Mouse (Mus musculus) spleen, postnatal 4 days (tissue): ENCODE data around the gene Ppm1g.
A peak's percentile ranks its signal among the peaks of the same experiment; 100 is the strongest.

ENCODE experiments used
- DNase-seq, 2 experiments: peaks; one replicate each; pipeline ENCODE4 v3.0.0; 2022; ENCODE audit warnings: low spot score in 2 of 2

Gene Ppm1g

GRCm38 (mm10) chr5:31220448-31221303 lies at the start of gene Ppm1g:
Gene Ppm1g, minus strand, starts transcription at chr5:31220687.
- DNase-seq, result peak; percentile 99 to 100

GRCm38 (mm10) chr5:31267686-31268085 lies 47.2 kb upstream of the Ppm1g start:
- DNase-seq, result no peak

GRCm38 (mm10) chr5:31266101-31266500 lies 45.6 kb upstream of the Ppm1g start:
- no peak for DNase-seq

GRCm38 (mm10) chr5:31257616-31258015 lies 37.1 kb upstream of the Ppm1g start:
- DNase-seq, result no peak

DNA sequence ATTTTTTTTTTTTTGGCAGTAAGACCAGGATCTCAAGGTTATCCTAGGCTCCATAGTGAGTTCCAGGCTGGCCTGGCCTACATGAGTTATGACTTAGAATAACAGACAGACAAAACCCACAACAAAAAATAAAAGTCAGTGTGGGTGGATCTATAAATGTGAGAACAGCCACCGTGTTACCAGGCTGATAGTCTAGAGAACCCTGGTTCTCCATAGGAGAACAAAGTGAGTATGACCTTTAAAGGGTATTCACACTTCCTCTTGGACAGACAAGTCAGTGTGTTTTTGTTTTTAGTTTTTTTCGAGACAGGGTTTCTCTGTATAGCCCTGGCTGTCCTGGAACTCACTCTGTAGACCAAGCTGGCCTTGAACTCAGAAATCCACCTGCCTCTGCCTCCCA lies 35.5 kb upstream of the Ppm1g start:
- no peak for DNase-seq

DNA sequence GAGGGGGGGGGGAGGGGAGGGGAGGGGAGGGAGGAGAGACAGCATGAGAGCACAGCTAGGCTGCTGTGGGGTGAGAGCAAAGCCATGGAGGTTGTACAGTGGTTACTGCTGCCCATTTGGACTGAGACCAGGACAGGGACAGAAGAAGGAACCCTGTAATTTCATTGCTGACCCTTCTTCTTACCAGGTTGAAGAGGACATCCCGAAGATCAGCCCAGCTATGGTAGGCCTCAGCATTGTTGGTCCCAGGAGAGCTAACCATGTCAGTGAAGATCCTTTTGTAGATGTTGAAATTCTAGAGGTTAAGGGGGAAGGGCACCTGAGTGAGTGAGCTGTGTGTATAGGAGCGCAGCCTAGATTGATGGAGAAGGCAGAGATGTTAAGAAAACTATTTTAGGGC lies 34.9 kb upstream of the Ppm1g start:
- no peak for DNase-seq

- no peak for DNase-seq
These were observed 34.4 kb upstream of the Ppm1g start for GRCm38 (mm10) chr5:31254901-31255300.

- DNase-seq, result no peak
These were observed 34.0 kb upstream of the Ppm1g start for GRCm38 (mm10) chr5:31254452-31254851.

GRCm38 (mm10) chr5:31253806-31254205 lies 33.3 kb upstream of the Ppm1g start:
- no peak for DNase-seq

DNA sequence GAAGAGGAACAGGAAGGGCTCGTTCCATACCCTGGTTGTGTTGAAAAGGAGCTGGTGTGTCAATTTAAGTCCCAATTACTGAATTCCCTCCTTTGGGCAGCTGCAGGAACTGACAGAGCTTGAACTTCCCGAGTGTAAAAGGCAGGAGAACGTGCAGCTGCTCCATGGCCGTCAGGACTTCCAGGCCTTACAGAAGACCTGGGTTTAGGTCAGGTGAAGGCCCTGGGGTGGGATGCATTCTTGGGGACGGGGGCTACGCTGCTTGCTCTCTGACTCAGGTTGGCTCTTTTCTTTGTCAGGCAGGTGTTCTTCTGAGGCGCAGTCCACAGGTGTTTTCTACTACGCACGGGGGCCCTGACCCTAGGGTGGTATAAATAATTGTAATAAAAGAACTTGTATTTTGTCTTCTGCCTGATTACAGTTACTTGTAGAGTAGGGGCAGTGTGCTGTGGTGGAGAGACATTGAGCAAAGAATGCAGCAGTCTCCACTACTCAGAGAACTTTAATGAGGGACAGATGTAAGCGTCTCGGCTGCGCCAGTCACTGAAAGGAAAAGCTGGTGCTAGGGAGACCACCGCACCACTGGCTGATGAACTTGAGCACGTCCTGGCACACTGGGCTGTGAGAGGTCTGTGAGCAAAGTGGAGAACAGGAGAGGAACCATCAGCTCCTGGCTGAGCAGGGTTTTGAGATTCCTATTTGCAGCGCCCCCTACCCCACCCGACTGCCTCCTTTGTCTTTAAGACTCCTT lies 32.5 kb upstream of the Ppm1g start:
- DNase-seq, result no peak

DNA sequence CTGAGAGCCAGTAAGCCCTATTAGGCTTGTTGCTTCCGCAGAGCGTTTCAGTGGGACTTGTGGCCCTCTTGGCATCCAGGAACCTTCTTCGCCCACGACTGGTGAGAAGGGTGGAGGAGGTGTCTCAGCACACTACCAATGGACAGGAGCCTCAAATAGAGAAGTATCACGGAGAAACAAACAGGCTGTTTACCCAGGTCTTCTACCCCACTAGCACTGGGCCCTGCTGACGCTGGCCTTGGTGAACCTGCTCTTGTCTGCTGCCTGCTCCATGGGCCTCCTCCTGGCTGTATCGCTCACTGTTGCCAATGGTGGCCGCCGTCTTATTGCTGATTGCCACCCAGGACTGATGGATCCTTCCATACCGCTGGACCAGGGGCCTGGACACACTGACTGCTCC lies 31.7 kb upstream of the Ppm1g start:
- no peak for DNase-seq

- no peak for DNase-seq
These were observed 31.1 kb upstream of the Ppm1g start, which contains the start of gene Krtcap3 for GRCm38 (mm10) chr5:31251541-31252101. Gene Krtcap3, plus strand, starts transcription at chr5:31251691.

DNA sequence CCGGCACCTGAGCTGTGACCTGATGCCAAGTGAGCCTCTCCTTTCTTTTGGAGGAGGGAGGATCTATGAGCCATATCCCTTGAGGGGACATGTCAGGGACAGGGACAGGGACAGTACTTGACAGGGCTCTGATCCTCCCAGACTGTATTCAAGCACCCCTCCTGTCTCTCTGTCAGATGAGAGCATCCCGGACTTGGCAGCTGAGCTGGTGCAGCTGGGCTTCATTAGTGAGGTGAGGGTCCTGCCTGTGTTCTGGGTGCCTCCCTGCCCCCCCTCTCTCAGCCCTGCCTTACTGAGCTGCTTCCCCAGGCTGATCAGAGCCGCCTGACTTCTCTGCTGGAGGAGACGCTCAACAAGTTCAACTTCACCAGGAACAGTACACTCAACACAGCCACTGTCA lies 30.2 kb upstream of the Ppm1g start:
- no peak for DNase-seq

GRCm38 (mm10) chr5:31242191-31242590 lies 21.7 kb upstream of the Ppm1g start:
- no peak for DNase-seq

- no peak for DNase-seq
These were observed 21.1 kb upstream of the Ppm1g start for GRCm38 (mm10) chr5:31241522-31242034.

GRCm38 (mm10) chr5:31240637-31241521 lies 20.4 kb upstream of the Ppm1g start, which contains the start of the genes Nrbp1 and Gm9970:
Gene Nrbp1, plus strand, starts transcription at chr5:31240864.
Gene Gm9970, minus strand, starts transcription at chr5:31241232.
- peak; percentile 96 to 97 for DNase-seq

GRCm38 (mm10) chr5:31226641-31227040 lies 6.2 kb upstream of the Ppm1g start:
- no peak for DNase-seq

GRCm38 (mm10) chr5:31222696-31223095 lies 2.2 kb upstream of the Ppm1g start:
- DNase-seq, result no peak

DNA sequence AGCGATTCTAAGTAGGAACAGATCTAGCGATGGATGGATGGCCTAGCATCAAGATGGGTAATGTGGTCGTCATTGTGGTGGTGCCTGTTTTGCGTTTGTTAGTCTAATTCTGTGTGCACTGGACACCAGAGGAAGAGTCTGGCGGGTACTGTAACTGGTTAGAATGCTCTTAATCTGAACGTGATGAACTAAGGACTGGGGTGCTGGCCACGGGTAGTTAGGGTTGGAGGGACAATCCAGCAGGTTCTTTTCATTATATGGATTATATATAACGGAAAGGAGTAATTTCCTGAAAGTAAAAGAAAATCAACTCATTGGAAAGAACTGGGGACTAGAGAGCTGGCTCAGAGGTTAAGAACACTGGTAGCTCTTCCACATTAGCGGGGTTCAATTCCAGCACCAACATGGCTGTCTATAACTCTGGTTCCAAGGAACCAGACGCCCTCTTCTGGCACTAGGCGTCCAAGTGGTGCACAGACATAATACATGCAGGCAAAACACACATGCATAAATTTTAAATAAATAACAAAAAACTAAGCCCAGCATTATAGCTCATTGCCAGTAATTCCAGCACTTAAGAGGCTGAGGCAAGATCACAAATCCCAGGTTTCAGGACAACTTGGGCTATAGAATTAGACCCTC lies 938 bp upstream of the Ppm1g start:
- peak in 1 of 2 experiments; percentile 66 for DNase-seq

GRCm38 (mm10) chr5:31219911-31220447 lies 508 bp downstream of the Ppm1g start:
- DNase-seq, result no peak
